Mouse (Mus musculus) midbrain, embryonic 16.5 days (tissue): ENCODE measurements around the gene Serpinf1. TPM values are rescaled to one million over a fixed set of nuclear protein-coding genes. Genes with fewer than 3 reads are reported as not detected.

Experiments
- ATAC-seq: fragments of 200-750 bp; cut with Nextera tagmentation; 2 replicates; pipeline ENCODE4 v1.8.0; 2017; ENCODE audit warnings: moderate TSS enrichment
- H3K27ac ChIP-seq: fragments of 300-500 bp; sonication (generic); 2 replicates; pipeline ENCODE4 v1.5.1; 2014; ENCODE audit warnings: mild to moderate bottlenecking, low read length, mixed read lengths
- H3K27me3 ChIP-seq: fragments of 300-500 bp; sonication (generic); 2 replicates; pipeline ENCODE4 v1.6.1; 2014; ENCODE audit warnings: low read depth, low read length, mixed read lengths; ENCODE audit not compliant: control insufficient read depth, insufficient read depth
- H3K36me3 ChIP-seq: fragments of 300-500 bp; sonication (generic); 2 replicates; pipeline ENCODE4 v1.6.1; 2014; ENCODE audit warnings: mild to moderate bottlenecking, low read length, moderate library complexity, mixed read lengths; ENCODE audit not compliant: control insufficient read depth, insufficient read depth
- H3K4me1 ChIP-seq: fragments of 300-500 bp; sonication (generic); 2 replicates; pipeline ENCODE4 v1.6.1; 2014; ENCODE audit warnings: mild to moderate bottlenecking, low read length, mixed read lengths; ENCODE audit not compliant: control insufficient read depth, insufficient read depth
- H3K4me2 ChIP-seq: fragments of 300-500 bp; sonication (generic); 2 replicates; pipeline ENCODE4 v1.6.1; 2014; ENCODE audit warnings: mild to moderate bottlenecking, low read length, mixed read lengths
- H3K4me3 ChIP-seq: fragments of 300-500 bp; sonication (generic); 2 replicates; pipeline ENCODE4 v1.5.1; 2014; ENCODE audit warnings: low read depth, mild to moderate bottlenecking, low read length, moderate library complexity, mixed read lengths
- H3K9ac ChIP-seq: fragments of 300-500 bp; sonication (generic); 2 replicates; pipeline ENCODE4 v1.6.1; 2014; ENCODE audit warnings: low read depth, low read length, mixed read lengths
- H3K9me3 ChIP-seq: fragments of 300-500 bp; sonication (generic); replicated peaks from 2 replicates; pipeline ENCODE4 v1.6.1; 2014; ENCODE audit warnings: mild to moderate bottlenecking, low read length, mixed read lengths; ENCODE audit not compliant: control insufficient read depth, poor library complexity, severe bottlenecking
- WGBS: fragments of 180-500 bp; shearing (Covaris S2); extraction: QIAGEN DNeasy Blood & Tissue Kit; methylation state at CpG from one replicate; pipeline ENCODE4 v1.1.7; 2014; 5-methylcytosine and 5-hydroxymethylcytosine counted together
- polyA plus RNA-seq: library from polyadenylated mRNA; unstranded; fragments of >200 nt; fragmentation: Nextera tagmentation; extraction: Ambion mirVana; gene quantifications from 2 replicates; pipeline ENCODE4 v1.2.1, GENCODE M21; 2015

The Serpinf1 gene
- polyA plus RNA-seq, 1 experiment from 2014 or later = 31.8 TPM

- Histone ChIP-seq H3K9me3 (no peaks in the 10 kb centered on the region), H3K4me1 (no peaks in the 10 kb centered on the region), H3K27me3 (no peaks in the 10 kb centered on the region), H3K4me3 (no peak overlapping the region), H3K9ac (no peak overlapping the region), H3K27ac (no peak overlapping the region), H3K36me3 (no peaks in the 10 kb centered on the region), H3K4me2 (no peak overlapping the region)
- WGBS = 76% methylated on average over 5 of the region's 5 CpGs
- ATAC-seq = no peak
Observed at GRCm38 (mm10) chr11:75420810-75421374, 1.6 kb downstream of the Serpinf1 start.

DNA sequence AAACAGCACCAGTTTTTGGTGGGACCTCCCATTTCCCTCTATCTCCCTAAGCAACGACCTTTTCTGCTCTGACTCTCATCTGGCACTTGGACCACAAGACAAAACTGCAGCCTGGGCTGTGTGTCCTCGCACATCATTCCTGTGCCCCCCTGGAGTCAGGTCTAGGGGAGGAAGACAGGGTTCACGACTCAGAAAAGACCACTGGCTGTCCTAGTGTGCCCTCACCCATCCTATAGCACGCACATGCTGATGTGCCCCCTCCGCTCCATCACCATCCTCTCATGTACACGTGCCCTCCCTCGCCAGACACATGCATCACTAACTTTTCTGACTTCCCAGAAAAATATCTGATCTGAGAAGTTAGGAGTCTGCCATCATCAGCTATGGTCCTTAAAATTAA lies 2.5 kb downstream of the Serpinf1 start:
- no peak for ATAC-seq
- no peak overlapping the region for H3K9ac ChIP-seq
- no peaks in the 10 kb centered on the region for H3K27me3 ChIP-seq
- WGBS = 86% methylated on average over 7 of the region's 7 CpGs
- no peak overlapping the region for H3K4me2 ChIP-seq
- no peaks in the 10 kb centered on the region for H3K4me1 ChIP-seq
- no peaks in the 10 kb centered on the region for H3K36me3 ChIP-seq
- H3K4me3 ChIP-seq = no peak overlapping the region
- H3K9me3 ChIP-seq = no peaks in the 10 kb centered on the region
- H3K27ac ChIP-seq = no peak overlapping the region

GRCm38 (mm10) chr11:75415994-75416393 lies 6.5 kb downstream of the Serpinf1 start:
- no peaks in the 10 kb centered on the region for H3K36me3 ChIP-seq
- ATAC-seq = no peak
- 86% methylated on average over 13 of the region's 13 CpGs for WGBS
- H3K4me1 ChIP-seq = no peaks in the 10 kb centered on the region
- H3K4me3 ChIP-seq = no peak overlapping the region
- no peak overlapping the region for H3K4me2 ChIP-seq
- H3K9me3 ChIP-seq = no peaks in the 10 kb centered on the region
- no peaks in the 10 kb centered on the region for H3K27me3 ChIP-seq
- H3K9ac ChIP-seq = no peak overlapping the region
- H3K27ac ChIP-seq = no peak overlapping the region

DNA sequence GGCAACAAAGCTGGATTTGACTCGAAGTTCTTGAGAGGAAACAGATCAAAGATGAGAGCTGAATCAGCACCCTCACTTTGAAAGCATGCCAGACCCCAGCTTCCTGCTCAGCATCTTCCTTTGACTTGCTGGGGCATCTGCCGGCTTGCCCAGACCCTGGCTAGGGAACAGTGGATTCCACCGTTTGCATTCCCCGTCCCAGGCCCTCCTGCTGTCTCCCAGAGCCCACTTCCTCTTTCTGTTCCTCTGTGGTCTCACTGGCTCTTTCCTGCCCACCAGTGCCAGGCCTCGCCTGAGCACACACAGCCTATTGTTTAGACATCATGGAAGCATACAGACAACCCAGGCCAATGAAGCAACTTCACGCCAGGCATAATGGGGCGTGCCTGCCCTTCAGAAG lies 7.4 kb downstream of the Serpinf1 start:
- Histone ChIP-seq H3K9me3 (no peaks in the 10 kb centered on the region), H3K36me3 (no peaks in the 10 kb centered on the region), H3K27me3 (no peaks in the 10 kb centered on the region), H3K4me2 (no peak overlapping the region), H3K9ac (no peak overlapping the region), H3K4me3 (no peak overlapping the region), H3K27ac (no peak overlapping the region), H3K4me1 (no peaks in the 10 kb centered on the region)
- ATAC-seq = no peak
- 57% methylated on average over 7 of the region's 7 CpGs for WGBS

GRCm38 (mm10) chr11:75410591-75410990 lies 11.9 kb downstream of the Serpinf1 start:
- H3K9me3 ChIP-seq = no peaks in the 10 kb centered on the region
- no peak for ATAC-seq
- no peaks in the 10 kb centered on the region for H3K27me3 ChIP-seq
- H3K36me3 ChIP-seq = no peaks in the 10 kb centered on the region
- H3K4me3 ChIP-seq = no peak overlapping the region
- no peak overlapping the region for H3K27ac ChIP-seq
- H3K4me2 ChIP-seq = no peak overlapping the region
- whole genome bisulfite sequencing = 93% methylated on average over 7 of the region's 7 CpGs
- no peaks in the 10 kb centered on the region for H3K4me1 ChIP-seq
- no peak overlapping the region for H3K9ac ChIP-seq

- no peak overlapping the region for H3K4me2 ChIP-seq
- 66% methylated on average over 17 of the region's 17 CpGs for WGBS
- H3K9ac ChIP-seq = no peak overlapping the region
- H3K4me1 ChIP-seq = no peaks in the 10 kb centered on the region
- ATAC-seq = no peak
- H3K4me3 ChIP-seq = no peak overlapping the region
- no peak overlapping the region for H3K27ac ChIP-seq
- no peaks in the 10 kb centered on the region for H3K9me3 ChIP-seq
- no peaks in the 10 kb centered on the region for H3K36me3 ChIP-seq
- H3K27me3 ChIP-seq = no peaks in the 10 kb centered on the region
Observed at GRCm38 (mm10) chr11:75409679-75410575, 12.6 kb downstream of the Serpinf1 start.

GRCm38 (mm10) chr11:75406865-75407264 lies 15.6 kb downstream of the Serpinf1 start:
- no peak for ATAC-seq
- Histone ChIP-seq H3K4me1 (peaks cover 3% of the 10 kb centered on the region), H3K36me3 (no peaks in the 10 kb centered on the region), H3K9ac (no peak overlapping the region), H3K4me2 (no peak overlapping the region), H3K27me3 (no peaks in the 10 kb centered on the region), H3K9me3 (no peaks in the 10 kb centered on the region), H3K4me3 (no peak overlapping the region), H3K27ac (no peak overlapping the region)
- WGBS = 36% methylated on average over 3 of the region's 3 CpGs

GRCm38 (mm10) chr11:75406104-75406503 lies 16.4 kb downstream of the Serpinf1 start:
- 62% methylated on average over 4 of the region's 4 CpGs for WGBS
- no peaks in the 10 kb centered on the region for H3K9me3 ChIP-seq
- no peak overlapping the region for H3K9ac ChIP-seq
- no peaks in the 10 kb centered on the region for H3K36me3 ChIP-seq
- no peak overlapping the region for H3K4me3 ChIP-seq
- H3K4me2 ChIP-seq = no peak overlapping the region
- H3K4me1 ChIP-seq = peaks cover 3% of the 10 kb centered on the region
- H3K27me3 ChIP-seq = no peaks in the 10 kb centered on the region
- no peak overlapping the region for H3K27ac ChIP-seq
- no peak for ATAC-seq

DNA sequence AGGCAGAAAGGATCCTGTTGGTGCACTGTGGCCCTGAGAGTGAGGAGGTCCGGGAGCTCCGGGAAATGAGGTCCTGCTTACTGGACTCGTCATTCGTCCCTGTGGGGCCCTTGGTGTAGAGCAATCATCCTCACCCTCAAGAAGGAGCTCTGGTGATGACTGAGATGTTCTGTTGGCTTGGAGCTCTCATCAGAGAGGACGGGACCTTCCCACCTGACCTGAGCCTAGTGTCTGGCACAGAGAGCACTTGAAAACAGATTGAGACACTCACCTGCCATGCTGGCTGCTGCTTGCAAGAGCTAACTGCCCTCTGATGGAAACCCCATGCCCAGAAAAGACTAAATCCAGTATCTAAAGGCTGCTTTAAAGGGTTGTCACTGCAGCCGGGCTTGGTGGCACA lies 17.7 kb downstream of the Serpinf1 start:
- Histone ChIP-seq H3K4me2 (no peak overlapping the region), H3K27me3 (no peaks in the 10 kb centered on the region), H3K9ac (no peak overlapping the region), H3K36me3 (no peaks in the 10 kb centered on the region), H3K4me3 (no peak overlapping the region), H3K9me3 (no peaks in the 10 kb centered on the region), H3K4me1 (peaks cover 3% of the 10 kb centered on the region), H3K27ac (no peak overlapping the region)
- no peak for ATAC-seq
- 89% methylated on average over 6 of the region's 6 CpGs for WGBS
